12 mouse cellular contexts compared by ENCODE assay signal in genomic region chr4:124606180-124606579, GRCm38 (mm10). TPM values are rescaled to one million over a fixed set of nuclear protein-coding genes. Genes with fewer than 3 reads are reported as not detected.
DNase-seq lines count a peak whose midpoint lies in the region; ATAC-seq and TF ChIP-seq lines count a peak whose summit lies in the region.
"Had no signal": no experiment of that assay in that cellular context is flagged by ENCODE, and none has a peak within 500 bp of the region (broad histone marks: within the 10 kb centered on the region; RNA-seq: fewer than 3 reads in every experiment).

No protein-coding gene starts in this region.

- 71% methylated on average over 3 of the region's 3 CpGs for WGBS in heart, embryonic 12.5 days
- WGBS in heart, adult 2 months, result 79% methylated on average over 3 of the region's 3 CpGs

- H3K4me3 ChIP-seq in heart, embryonic 12.5 days, result no peak overlapping the region
- H3K4me3 ChIP-seq in heart, adult 2 months, result no peak overlapping the region

- H3K27me3 ChIP-seq in heart, embryonic 12.5 days (replicated peaks), result peaks cover 46% of the 10 kb centered on the region
- no peaks in the 10 kb centered on the region; the same call in 1 of the 2 replicates for H3K27me3 ChIP-seq in heart, adult 2 months (ENCODE audit: control insufficient read depth, insufficient read depth, low read length)

- no peaks in the 10 kb centered on the region for H3K9me3 ChIP-seq in heart, embryonic 12.5 days (replicated peaks)

- TF ChIP-seq EP300 in heart, adult 2 months (IDR thresholded peaks at IDR 0.05; ENCODE audit: insufficient read depth, low read depth, low read length), result no peak

- ATAC-seq in heart, embryonic 12.5 days (ENCODE audit: insufficient number of reproducible peaks, low FRiP score), result peak; percentile 94
- ATAC-seq: CD4-positive, CD25-positive, alpha-beta regulatory T cell, adult 4 months had no signal

- no peaks in the 10 kb centered on the region for H3K79me2 ChIP-seq in heart, adult 2 months (replicated peaks; ENCODE audit: control insufficient read depth, insufficient read depth, low read length)

- H3K36me3 ChIP-seq in heart, embryonic 12.5 days, result no peaks in the 10 kb centered on the region
- H3K36me3 ChIP-seq in heart, adult 2 months (ENCODE audit: control insufficient read depth, insufficient read depth, low read length), result no peaks in the 10 kb centered on the region

- DNase-seq in heart, adult 2 months, result no peak
- peak; percentile 49 for DNase-seq in spleen, adult 12 weeks (ENCODE audit: low spot score)
- no peak for DNase-seq in spleen, adult 18-20 months
- peak; percentile 92 for DNase-seq in liver
- no peak for DNase-seq in gastrocnemius, postnatal 36 days
- no peak for DNase-seq in left cerebral cortex, postnatal 4 days
- no peak for DNase-seq in kidney, postnatal 10 days
- DNase-seq: cerebellum, adult 18-20 months; heart, adult 11 months had no signal

- no peak for TF ChIP-seq CTCF in heart, adult 2 months (IDR thresholded peaks at IDR 0.05)

- H3K4me1 ChIP-seq in heart, embryonic 12.5 days (replicated peaks), result peaks cover 8% of the 10 kb centered on the region; the same call in 1 of the 2 replicates
- H3K4me1 ChIP-seq in heart, adult 2 months (ENCODE audit: control insufficient read depth, insufficient read depth, low read length), result no peaks in the 10 kb centered on the region

- no peak overlapping the region for H3K4me2 ChIP-seq in heart, embryonic 12.5 days

- H3K9ac ChIP-seq in heart, embryonic 12.5 days, result no peak overlapping the region
- no peak overlapping the region for H3K9ac ChIP-seq in heart, adult 2 months (ENCODE audit: low read depth, low read length)

- no peak overlapping the region for H3K27ac ChIP-seq in heart, embryonic 12.5 days (ENCODE audit: poor library complexity, severe bottlenecking)
- no peak overlapping the region for H3K27ac ChIP-seq in heart, adult 2 months
- H3K27ac ChIP-seq: macrophage had no signal

- no peak for TF ChIP-seq POLR2A in heart, adult 2 months (IDR thresholded peaks at IDR 0.05; ENCODE audit: insufficient read depth, low read depth, low read length)

- intact Hi-C loops in heart, adult 2 months (cut with DNase I), result no loop called here
- intact Hi-C loops in gastrocnemius, postnatal 36 days (cut with DNase I), result no loop called here
- intact Hi-C loops in left cerebral cortex, postnatal 4 days (cut with DNase I), result no loop called here

RNA-seq across cellular contexts. Expression of gene 3100002H09Rik, which starts 4.4 kb away (rescaled TPM):
- polyA plus RNA-seq in heart, embryonic 12.5 days (2016; fragmentation: Nextera tagmentation; extraction: Ambion mirVana), result not detected in 2 replicates
- total RNA-seq in heart, adult 2 months (2021), result not detected
- polyA plus RNA-seq in heart, adult 2 months (2012; rRNA removed), result not detected in 2 replicates
- total RNA-seq in gastrocnemius, postnatal 36 days (2021), result not detected
- 1 to 10 TPM in 1 of 2 experiments, under 1 TPM in 1; 0.99 to 1.5 TPM for total RNA-seq in left cerebral cortex, postnatal 4 days (2021)
- polyA plus RNA-seq: CD4-positive, CD25-positive, alpha-beta regulatory T cell, adult 4 months had no signal

RNA-seq across cellular contexts. Expression of gene Pou3f1, which starts 50.4 kb away (rescaled TPM):
- 0.23 and 0.36 TPM in 2 replicates for polyA plus RNA-seq in heart, embryonic 12.5 days (2016; fragmentation: Nextera tagmentation; extraction: Ambion mirVana)
- under 1 TPM; 0.08 to 0.16 TPM for total RNA-seq in heart, adult 2 months (2021)
- polyA plus RNA-seq in heart, adult 2 months (2012; rRNA removed), result 0.04 and 0.09 TPM in 2 replicates
- under 1 TPM; 0.31 to 0.52 TPM for total RNA-seq in gastrocnemius, postnatal 36 days (2021)
- total RNA-seq in left cerebral cortex, postnatal 4 days (2021), result 10 to 100 TPM; 42.4 to 52.0 TPM
- polyA plus RNA-seq: CD4-positive, CD25-positive, alpha-beta regulatory T cell, adult 4 months had no signal

Comparison
In these comparisons a context has a peak if more than half of its experiments do, and no peak if none do; other contexts are left out.
1. DNase-seq: peak in spleen, adult 12 weeks (single experiment) and liver (single experiment); none in heart, adult 2 months (0 of 2), spleen, adult 18-20 months (0 of 2), gastrocnemius, postnatal 36 days (0 of 2), left cerebral cortex, postnatal 4 days (single experiment) and kidney, postnatal 10 days (single experiment).
2. RNA of gene Pou3f1, which starts 50.4 kb away (total RNA-seq): 42.4 to 52.0 TPM in left cerebral cortex, postnatal 4 days; 0.31 to 0.52 TPM in gastrocnemius, postnatal 36 days and 0.08 to 0.16 TPM in heart, adult 2 months; every median in the first group is over 10 times any median in the second.